Comparison of ENCODE assay signal across 8 mouse cellular contexts in genomic region chr9:97068201-97069095, GRCm38 (mm10). TPM values are rescaled to one million over a fixed set of nuclear protein-coding genes. Genes with fewer than 3 reads are reported as not detected.
DNase-seq lines count a peak whose midpoint lies in the region; ATAC-seq and TF ChIP-seq lines count a peak whose summit lies in the region.

No protein-coding gene starts in this region.

- H3K79me2 ChIP-seq in MEL (ENCODE audit: control insufficient read depth, insufficient read depth, low read length, poor library complexity) = no peaks in the 10 kb centered on the region

- TF ChIP-seq RAD21 in MEL (IDR thresholded peaks at IDR 0.05; ENCODE audit: low read depth, low read length) = peak; percentile 56

- TF ChIP-seq POLR2A in MEL (IDR thresholded peaks at IDR 0.05; ENCODE audit: control insufficient read depth in 1 of 2, insufficient read depth in 1 of 2, low read depth in 1 of 2, low read length in 2 of 2, poor library complexity in 1 of 2) = no peak
- no peak for TF ChIP-seq POLR2A in lung, adult 2 months (IDR thresholded peaks at IDR 0.05; ENCODE audit: borderline replicate concordance, extremely low read depth, low read depth, low read length)

- peak; percentile 81 for DNase-seq in MEL (ENCODE audit: low read depth, low spot score)
- peak; percentile 64 for DNase-seq in cerebellum, adult 11-12 months
- DNase-seq in forebrain, postnatal 0 days = peak; percentile 93
- DNase-seq in hindbrain, embryonic 10.5 days (ENCODE audit: low spot score) = peak; percentile 86
- DNase-seq in layer of hippocampus, adult 2 months (ENCODE audit: low spot score in 2 of 2) = peak; percentile 80 to 87
- DNase-seq in lung, adult 2 months = peak; percentile 66
- DNase-seq in thymus, postnatal 0 days (ENCODE audit: low spot score) = peak; percentile 70

- H3K27me3 ChIP-seq in MEL (ENCODE audit: control insufficient read depth in 1 of 2, insufficient read depth in 2 of 2, low read length in 2 of 2) = no peaks in the 10 kb centered on the region
- H3K27me3 ChIP-seq in forebrain, postnatal 0 days (ENCODE audit: insufficient read depth, low read length) = no peaks in the 10 kb centered on the region
- no peaks in the 10 kb centered on the region for H3K27me3 ChIP-seq in hindbrain, embryonic 10.5 days (ENCODE audit: insufficient read depth, poor library complexity, severe bottlenecking)

- H3K9ac ChIP-seq in MEL (ENCODE audit: control insufficient read depth, low read depth, low read length, poor library complexity, severe bottlenecking) = no peak overlapping the region
- H3K9ac ChIP-seq in forebrain, postnatal 0 days = no peak overlapping the region

- no peak overlapping the region for H3K4me3 ChIP-seq in MEL (ENCODE audit: control insufficient read depth in 1 of 2, insufficient read depth in 1 of 2, low read depth in 2 of 2, low read length in 2 of 2)
- no peak overlapping the region for H3K4me3 ChIP-seq in forebrain, postnatal 0 days (ENCODE audit: low read depth, low read length)
- H3K4me3 ChIP-seq in hindbrain, embryonic 10.5 days = no peak overlapping the region
- no peak overlapping the region for H3K4me3 ChIP-seq in layer of hippocampus, adult 2 months
- no peak overlapping the region for H3K4me3 ChIP-seq in lung, adult 2 months (replicated peaks; ENCODE audit: extremely low read depth, low read depth, low read length)

- H3K36me3 ChIP-seq in MEL (ENCODE audit: control insufficient read depth in 1 of 2, insufficient read depth in 2 of 2, low read length in 2 of 2) = no peaks in the 10 kb centered on the region
- no peaks in the 10 kb centered on the region for H3K36me3 ChIP-seq in forebrain, postnatal 0 days (ENCODE audit: insufficient read depth)
- peaks cover 4% of the 10 kb centered on the region; the same call in 1 of the 2 replicates for H3K36me3 ChIP-seq in hindbrain, embryonic 10.5 days

- H3K4me1 ChIP-seq in MEL (ENCODE audit: control insufficient read depth in 1 of 2, insufficient read depth in 2 of 2, low read length in 2 of 2) = no peaks in the 10 kb centered on the region
- H3K4me1 ChIP-seq in forebrain, postnatal 0 days (ENCODE audit: insufficient read depth) = no peaks in the 10 kb centered on the region
- peaks cover 50% of the 10 kb centered on the region for H3K4me1 ChIP-seq in hindbrain, embryonic 10.5 days (replicated peaks)
- H3K4me1 ChIP-seq in lung, adult 2 months (ENCODE audit: control insufficient read depth, insufficient read depth, low read length) = 0 out of 2 replicates have a peak, but pooled peaks cover 2% of the 10 kb centered on the region

- no peaks in the 10 kb centered on the region for H3K9me3 ChIP-seq in MEL (replicated peaks; ENCODE audit: insufficient read depth, low read length)
- H3K9me3 ChIP-seq in forebrain, postnatal 0 days (ENCODE audit: low read length) = no peaks in the 10 kb centered on the region
- H3K9me3 ChIP-seq in hindbrain, embryonic 10.5 days = no peaks in the 10 kb centered on the region

- 51% methylated on average over 9 of the region's 9 CpGs for WGBS in forebrain, postnatal 0 days
- 54% methylated on average over 9 of the region's 9 CpGs for WGBS in hindbrain, embryonic 10.5 days
- 54% methylated on average over 9 of the region's 9 CpGs for WGBS in lung, adult 2 months

- H3K4me2 ChIP-seq in forebrain, postnatal 0 days (ENCODE audit: low read depth) = no peak overlapping the region

- peak; percentile 59 to 86 (median 61) for TF ChIP-seq CTCF in MEL (IDR thresholded peaks at IDR 0.05 in 2 of 3, conservative IDR thresholded peaks at IDR 0.05 in 1 of 3; ENCODE audit: control insufficient read depth in 1 of 3, insufficient read depth in 1 of 3, low read depth in 2 of 3, low read length in 3 of 3, poor library complexity in 1 of 3, severe bottlenecking in 1 of 3)
- peak; percentile 94 for TF ChIP-seq CTCF in forebrain, postnatal 0 days (IDR thresholded peaks at IDR 0.05; ENCODE audit: low read depth)
- peak; percentile 90 for TF ChIP-seq CTCF in layer of hippocampus, adult 2 months (conservative IDR thresholded peaks at IDR 0.05)
- TF ChIP-seq CTCF in lung, adult 2 months (IDR thresholded peaks at IDR 0.05; ENCODE audit: insufficient read depth, low read length) = peak; percentile 37

- H3K27ac ChIP-seq in MEL (ENCODE audit: control insufficient read depth, low read depth, low read length) = no peak overlapping the region
- no peak overlapping the region for H3K27ac ChIP-seq in forebrain, postnatal 0 days (ENCODE audit: low read depth, low read length)
- H3K27ac ChIP-seq in hindbrain, embryonic 10.5 days = peak overlapping the region; percentile 29; the same call in 1 of the 2 replicates
- no peak overlapping the region for H3K27ac ChIP-seq in layer of hippocampus, adult 2 months

- peak; percentile 84 for ATAC-seq in forebrain, postnatal 0 days
- peak; percentile 48; the same call in 1 of the 2 replicates for ATAC-seq in neutrophil, adult 5-6 weeks (ENCODE audit: extremely low read depth, insufficient number of reproducible peaks, low FRiP score, poor library complexity, severe bottlenecking)

- TF ChIP-seq EP300 in MEL (IDR thresholded peaks at IDR 0.05; ENCODE audit: low read depth in 1 of 2, low read length in 2 of 2) = no peak

TF ChIP-seq in MEL, 35 proteins besides CTCF, POLR2A, EP300 and RAD21:
- peak; percentile 42; the same call in 1 of the 2 replicates for TF ChIP-seq GATA1 (IDR thresholded peaks at IDR 0.05; ENCODE audit: low read depth, low read length)
- TF ChIP-seq MAZ (IDR thresholded peaks at IDR 0.05; ENCODE audit: low read depth, low read length) = no peak
- TF ChIP-seq MYC (IDR thresholded peaks at IDR 0.05; ENCODE audit: low read depth, low read length) = 0 out of 2 replicates have a peak, but pooled peaks have one; percentile 24
- TF ChIP-seq SMC3 (IDR thresholded peaks at IDR 0.05; ENCODE audit: low read depth, low read length) = peak; percentile 60
TF ChIP-seq in MEL: peak in this region for 3.

RNA-seq across cellular contexts. Expression of gene Slc25a36, which starts 42.5 kb away (rescaled TPM):
- total RNA-seq in MEL (2012; rRNA removed) = 12.9 and 13.0 TPM in 2 replicates
- 10 to 100 TPM in 1 of 2 experiments, not detected in 1; 11.9 TPM for polyA plus RNA-seq in MEL (2012; ENCODE audit: insufficient read depth in 1 of 2, insufficient read length in 2 of 2, low read depth in 1 of 2, low replicate concordance in 2 of 2, missing spikeins in 1 of 2)
- total RNA-seq in forebrain, postnatal 0 days (2014; rRNA removed) = 102 and 138 TPM in 2 replicates
- 34.3 and 54.6 TPM in 2 replicates for polyA plus RNA-seq in forebrain, postnatal 0 days (2015; fragmentation: Nextera tagmentation; extraction: Ambion mirVana)
- polyA plus RNA-seq in hindbrain, embryonic 10.5 days (2016; fragmentation: Nextera tagmentation; extraction: Ambion mirVana) = 50.1 and 57.6 TPM in 2 replicates
- 10 to 100 TPM; 77.0 to 81.2 TPM for total RNA-seq in layer of hippocampus, adult 2 months (2021)
- polyA plus RNA-seq in lung, adult 2 months (2012; rRNA removed) = 17.0 and 31.9 TPM in 2 replicates
- 89.5 and 105 TPM in 2 replicates for total RNA-seq in neutrophil, adult 5-6 weeks (2017)
- polyA plus RNA-seq in thymus, postnatal 0 days (2015; fragmentation: Nextera tagmentation; extraction: Ambion mirVana) = 27.1 and 30.1 TPM in 2 replicates

RNA-seq across cellular contexts. Expression of gene Spsb4, which starts 49.8 kb away (rescaled TPM):
- total RNA-seq in MEL (2012; rRNA removed) = not detected in 2 replicates
- polyA plus RNA-seq in MEL (2012; ENCODE audit: insufficient read depth in 1 of 2, insufficient read length in 2 of 2, low read depth in 1 of 2, low replicate concordance in 2 of 2, missing spikeins in 1 of 2) = not detected
- total RNA-seq in forebrain, postnatal 0 days (2014; rRNA removed) = 22.7 and 28.3 TPM in 2 replicates
- polyA plus RNA-seq in forebrain, postnatal 0 days (2015; fragmentation: Nextera tagmentation; extraction: Ambion mirVana) = 14.8 and 16.0 TPM in 2 replicates
- polyA plus RNA-seq in hindbrain, embryonic 10.5 days (2016; fragmentation: Nextera tagmentation; extraction: Ambion mirVana) = 159 and 169 TPM in 2 replicates
- 1 to 10 TPM; 4.9 to 5.1 TPM for total RNA-seq in layer of hippocampus, adult 2 months (2021)
- polyA plus RNA-seq in lung, adult 2 months (2012; rRNA removed) = 0.62 and 1.2 TPM in 2 replicates
- total RNA-seq in neutrophil, adult 5-6 weeks (2017) = not detected in 2 replicates
- 1.7 and 2.2 TPM in 2 replicates for polyA plus RNA-seq in thymus, postnatal 0 days (2015; fragmentation: Nextera tagmentation; extraction: Ambion mirVana)

Comparison
In these comparisons a context has a peak if more than half of its experiments do, and no peak if none do; other contexts are left out.
1. CTCF ChIP-seq: peak in every context shown above with its lines; median percentile 94 in forebrain, postnatal 0 days; 90 in layer of hippocampus, adult 2 months; 61 in MEL; 37 in lung, adult 2 months.